Mouse (Mus musculus): ENCODE measurements around the gene Odr4. TPM values are rescaled to one million over a fixed set of nuclear protein-coding genes. Genes with fewer than 3 reads are reported as not detected.

Gene Odr4
- total RNA-seq, 2 experiments from 2014 or later: 44.2 to 50.3 TPM

DNA sequence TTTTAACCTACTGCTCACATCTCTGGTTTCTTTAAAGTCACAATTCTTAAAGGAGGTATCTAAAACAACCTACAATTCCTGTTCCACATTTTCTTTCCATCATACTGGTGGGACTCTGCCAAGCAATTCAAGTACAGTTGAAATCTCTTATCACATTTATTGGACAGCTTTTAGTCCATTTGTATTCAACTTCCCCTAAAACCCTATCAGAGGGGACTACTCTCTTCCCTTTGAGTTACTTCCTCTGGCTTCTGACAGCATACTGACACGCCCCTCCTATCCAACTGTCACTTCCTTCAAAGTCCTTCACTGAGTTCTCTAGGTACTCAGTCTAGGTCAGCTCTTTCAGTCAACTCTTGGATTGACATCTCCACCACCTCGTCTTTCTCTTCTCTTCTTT, 57.8 kb downstream of the Odr4 start:
- intact Hi-C loops (cut with DNase I): no loop called here
- no peak for DNase-seq (ENCODE audit: low spot score in 2 of 2)

GRCm38 (mm10) chr1:150319205-150319604, 73.7 kb downstream of the Odr4 start, which contains the start of gene Pdc:
Gene Pdc, plus strand, starts transcription at chr1:150319417.
- DNase-seq (ENCODE audit: low spot score in 2 of 2): no peak
- intact Hi-C loops (cut with DNase I): no loop called here

Other genes starting within 250 kb of the Odr4 start
- gene Pdc, start 73.7 kb downstream of the Odr4 start, total RNA-seq (2021): not detected
- 100 to 1,000 TPM in 1 of 2 experiments, 10 to 100 TPM in 1; 96.8 to 111 TPM for gene Tpr, start 242 bp downstream of the Odr4 start, total RNA-seq (2021)
- 1 to 10 TPM; 7.4 to 7.9 TPM for gene Prg4, start 73.1 kb upstream of the Odr4 start, total RNA-seq (2021)

Measured in left cerebral cortex, postnatal 25 days (tissue).